Mouse (Mus musculus) left cerebral cortex, postnatal 36 days (tissue): ENCODE data around the gene R3hdm2. TPM values are rescaled to one million over a fixed set of nuclear protein-coding genes. Genes with fewer than 3 reads are reported as not detected.

ENCODE experiments used
- DNase-seq, 2 experiments: peaks; one replicate each; pipeline ENCODE4 v3.0.0; 2021 to 2022; ENCODE audit warnings: low spot score in 2 of 2, mixed read lengths in 1 of 2
- intact Hi-C: fragments of 180-260 bp; cut with DNase I; formaldehyde crosslinking; loops from one replicate; pipeline ENCODE4 v1.15.1; 2025
- total RNA-seq, 2 experiments: library from RNA; stranded (reverse); gene quantifications; 2 replicates each; pipeline ENCODE4 v1.2.3; 2021

R3hdm2 gene
- total RNA-seq, 2 experiments from 2014 or later = 348 to 365 TPM

GRCm38 (mm10) chr10:127413585-127413984 is 33.5 kb downstream of the R3hdm2 start:
- intact Hi-C loops = no loop called here
- no peak for DNase-seq

GRCm38 (mm10) chr10:127414141-127414540 is 34.0 kb downstream of the R3hdm2 start:
- intact Hi-C loops = no loop called here
- no peak for DNase-seq

- intact Hi-C loops = loop anchor here (1.0 to 5.0 kb wide), 2 partner anchors 38 to 66 kb away; partner anchors contain the start of genes Inhbe and R3hdm2
- no peak for DNase-seq
These were observed 40.0 kb downstream of the R3hdm2 start for GRCm38 (mm10) chr10:127420131-127420530.

- intact Hi-C loops = loop anchor here (1.0 to 5.0 kb wide), 2 partner anchors 39 to 67 kb away; partner anchors contain the start of genes Inhbe and R3hdm2
- DNase-seq = peak; percentile 59 to 61
These were observed 40.7 kb downstream of the R3hdm2 start for GRCm38 (mm10) chr10:127420676-127421353.

- intact Hi-C loops = loop anchor here (5.0 kb wide), 1 partner anchor 40 kb away; the partner anchor contains the start of gene R3hdm2
- DNase-seq = peak; percentile 66 to 76
These were observed 41.9 kb downstream of the R3hdm2 start for GRCm38 (mm10) chr10:127422047-127422446.

- intact Hi-C loops = no loop called here
These were observed 45.7 kb downstream of the R3hdm2 start for GRCm38 (mm10) chr10:127425794-127426193.

GRCm38 (mm10) chr10:127426670-127427069 is 46.5 kb downstream of the R3hdm2 start:
- no peak for DNase-seq
- intact Hi-C loops = no loop called here

More at GRCm38 (mm10) chr10:127425794-127426193, 45.7 kb downstream of the R3hdm2 start:
- no peak for DNase-seq

- no peak for DNase-seq
- intact Hi-C loops = no loop called here
These were observed 47.0 kb downstream of the R3hdm2 start for GRCm38 (mm10) chr10:127427107-127427506.

- intact Hi-C loops = no loop called here
- DNase-seq = no peak
These were observed 47.9 kb downstream of the R3hdm2 start for GRCm38 (mm10) chr10:127427987-127428386.

GRCm38 (mm10) chr10:127429538-127429937 is 49.4 kb downstream of the R3hdm2 start:
- intact Hi-C loops = no loop called here

GRCm38 (mm10) chr10:127432466-127432865 is 52.3 kb downstream of the R3hdm2 start:
- intact Hi-C loops = no loop called here
- no peak for DNase-seq

More at GRCm38 (mm10) chr10:127429538-127429937, 49.4 kb downstream of the R3hdm2 start:
- no peak for DNase-seq

GRCm38 (mm10) chr10:127437354-127438113 is 57.4 kb downstream of the R3hdm2 start:
- intact Hi-C loops = no loop called here
- no peak for DNase-seq

GRCm38 (mm10) chr10:127453701-127454100 is 73.6 kb downstream of the R3hdm2 start:
- no peak for DNase-seq
- intact Hi-C loops = no loop called here

- DNase-seq = peak; percentile 51 to 53
- intact Hi-C loops = no loop called here
These were observed 82.4 kb downstream of the R3hdm2 start for GRCm38 (mm10) chr10:127462411-127463096.

GRCm38 (mm10) chr10:127471281-127471988 is 91.3 kb downstream of the R3hdm2 start:
- intact Hi-C loops = no loop called here
- no peak for DNase-seq

GRCm38 (mm10) chr10:127472722-127473121 is 92.6 kb downstream of the R3hdm2 start:
- intact Hi-C loops = no loop called here
- DNase-seq = no peak

GRCm38 (mm10) chr10:127475175-127475574 is 95.0 kb downstream of the R3hdm2 start:
- DNase-seq = no peak
- intact Hi-C loops = no loop called here

- no peak for DNase-seq
- intact Hi-C loops = no loop called here
These were observed 96.4 kb downstream of the R3hdm2 start for GRCm38 (mm10) chr10:127476541-127476940.

GRCm38 (mm10) chr10:127477301-127477700 is 97.2 kb downstream of the R3hdm2 start:
- intact Hi-C loops = no loop called here
- no peak for DNase-seq
